Mouse (Mus musculus) neural tube, embryonic 10.5 days (tissue): ENCODE data around the gene Zfp292.

ENCODE experiments used
- DNase-seq: peaks from one replicate; pipeline ENCODE4 v3.0.0-alpha.2; 2017; ENCODE audit warnings: low spot score; ENCODE audit errors: extremely low spot score

Gene Zfp292

DNA sequence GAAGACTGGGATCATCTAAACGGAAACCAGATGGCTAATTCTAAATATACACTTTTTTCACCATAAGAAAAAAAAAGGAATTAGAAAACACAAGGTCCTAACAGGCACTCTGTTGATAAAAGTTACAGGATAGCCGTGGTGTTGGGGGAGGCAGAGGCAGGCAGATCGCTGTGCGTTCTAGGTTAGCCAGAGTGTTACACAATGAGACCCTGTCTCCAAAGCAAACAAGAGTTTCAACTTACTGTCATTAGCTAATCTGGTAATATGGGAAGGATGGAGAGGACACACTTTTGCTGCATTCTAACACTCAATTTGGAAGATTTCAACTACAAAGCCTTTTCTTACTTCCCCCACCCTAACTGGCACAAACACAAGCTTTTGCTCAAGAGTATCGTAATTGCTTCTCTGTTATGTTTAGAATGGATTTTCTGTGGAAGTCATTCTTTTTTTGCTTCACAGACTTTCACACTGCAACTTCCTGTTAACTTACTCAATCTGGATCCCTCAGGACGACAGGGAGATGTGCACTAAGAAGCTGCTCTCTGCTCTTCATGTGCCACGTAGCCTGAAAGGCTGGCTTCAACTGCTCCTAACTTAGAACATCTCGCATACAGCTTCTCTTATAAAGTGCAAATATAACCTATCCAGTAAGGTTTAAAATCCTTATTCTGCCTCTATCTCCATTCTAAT, 85.3 kb downstream of the Zfp292 start:
- no peak for DNase-seq

DNA sequence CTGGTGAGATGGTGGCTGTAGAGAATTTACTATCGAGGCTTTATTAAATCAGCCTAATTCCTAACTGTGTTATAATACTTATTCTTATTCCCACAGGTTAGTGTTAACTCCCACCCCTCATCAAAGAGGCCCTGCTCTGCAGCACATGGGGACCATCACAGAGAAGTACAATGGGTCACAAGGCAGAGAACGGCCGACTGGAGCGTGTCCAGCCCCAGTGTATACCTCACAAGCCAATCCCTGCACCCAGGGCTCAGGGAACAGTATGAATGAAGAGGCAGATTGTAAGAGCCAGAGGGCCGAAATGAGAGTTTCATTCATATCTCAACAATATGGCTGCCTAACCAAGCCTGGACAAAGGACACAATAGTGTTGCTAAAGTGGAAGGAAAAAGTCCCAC, 86.5 kb downstream of the Zfp292 start:
- DNase-seq: no peak

DNA sequence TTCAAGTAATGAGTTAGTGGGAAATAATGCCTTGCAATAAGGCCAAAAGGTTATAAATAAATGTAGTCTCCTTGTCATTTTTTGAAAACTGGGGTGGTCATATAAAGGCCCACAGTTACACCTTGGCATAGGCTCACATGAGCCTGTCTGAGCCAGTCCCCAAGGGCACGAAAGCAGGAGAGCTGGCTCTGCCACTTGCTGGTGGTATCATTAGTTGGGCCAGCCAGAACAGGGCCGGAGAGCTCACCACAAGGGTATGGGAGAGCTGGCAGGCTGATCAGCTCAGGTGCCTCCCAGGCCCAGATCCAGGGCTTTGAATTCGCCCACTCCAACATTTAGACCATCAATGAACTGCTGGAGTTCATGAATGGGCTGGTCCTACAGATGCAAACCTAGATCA, 96.3 kb downstream of the Zfp292 start:
- no peak for DNase-seq

DNA sequence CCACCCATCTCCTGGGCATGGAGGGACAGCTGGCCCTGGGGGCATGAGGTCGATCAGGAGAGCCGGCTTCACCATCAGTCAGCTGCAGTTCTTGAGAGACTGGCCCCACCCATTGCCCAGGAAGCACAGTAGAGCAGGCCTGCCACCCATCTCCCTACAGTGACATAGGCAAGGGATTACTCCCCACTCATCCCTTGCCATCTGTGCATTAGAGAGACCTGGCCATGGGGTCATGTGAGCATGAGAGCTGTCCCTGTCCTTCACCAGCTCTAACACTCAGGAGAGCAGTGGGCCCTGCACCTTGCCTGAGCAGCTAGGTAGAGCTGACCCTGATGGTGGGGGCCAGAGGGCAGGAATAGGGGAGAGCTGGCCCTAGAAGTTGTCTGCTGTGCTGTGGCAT, 97.1 kb downstream of the Zfp292 start:
- DNase-seq: no peak

DNA sequence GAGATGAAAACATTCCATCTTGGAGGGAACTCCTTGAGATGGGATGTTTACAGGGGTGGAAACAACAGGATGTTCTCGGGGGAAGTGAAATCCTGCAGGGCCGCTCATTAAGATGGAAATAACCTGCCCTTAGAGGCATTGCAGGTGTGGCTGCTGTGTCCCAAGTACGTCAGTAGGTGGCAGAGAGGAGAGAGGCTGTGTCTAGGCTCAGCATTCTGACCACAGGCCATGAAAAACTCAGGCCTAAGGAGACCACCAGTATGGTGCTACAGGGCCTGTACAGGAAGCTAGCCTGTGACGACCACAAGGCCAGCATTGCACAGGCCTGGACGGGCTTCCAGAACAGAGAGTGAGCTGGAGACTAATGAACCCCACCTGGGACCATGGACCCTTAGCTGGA, 97.9 kb downstream of the Zfp292 start:
- DNase-seq: no peak

DNA sequence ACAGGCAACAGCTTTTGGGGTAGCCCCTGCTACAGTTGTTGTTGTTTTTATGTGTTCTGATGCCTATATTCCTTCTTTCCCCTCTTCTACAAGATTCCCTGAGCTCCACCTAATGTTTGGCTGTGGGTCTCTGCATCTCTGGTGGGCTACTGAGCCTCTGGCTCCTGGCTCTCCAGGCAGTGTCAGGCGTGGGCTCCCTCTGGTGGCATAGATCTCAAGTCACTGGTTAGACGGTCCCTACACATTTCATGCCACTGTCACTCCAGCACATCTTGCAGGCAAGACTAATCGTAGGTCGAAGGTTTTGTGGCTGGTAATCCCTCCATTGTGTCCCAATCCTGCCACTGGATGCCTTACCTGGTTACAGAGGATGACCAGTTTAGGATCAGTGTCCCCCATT, 100.0 kb downstream of the Zfp292 start:
- DNase-seq: no peak

DNA sequence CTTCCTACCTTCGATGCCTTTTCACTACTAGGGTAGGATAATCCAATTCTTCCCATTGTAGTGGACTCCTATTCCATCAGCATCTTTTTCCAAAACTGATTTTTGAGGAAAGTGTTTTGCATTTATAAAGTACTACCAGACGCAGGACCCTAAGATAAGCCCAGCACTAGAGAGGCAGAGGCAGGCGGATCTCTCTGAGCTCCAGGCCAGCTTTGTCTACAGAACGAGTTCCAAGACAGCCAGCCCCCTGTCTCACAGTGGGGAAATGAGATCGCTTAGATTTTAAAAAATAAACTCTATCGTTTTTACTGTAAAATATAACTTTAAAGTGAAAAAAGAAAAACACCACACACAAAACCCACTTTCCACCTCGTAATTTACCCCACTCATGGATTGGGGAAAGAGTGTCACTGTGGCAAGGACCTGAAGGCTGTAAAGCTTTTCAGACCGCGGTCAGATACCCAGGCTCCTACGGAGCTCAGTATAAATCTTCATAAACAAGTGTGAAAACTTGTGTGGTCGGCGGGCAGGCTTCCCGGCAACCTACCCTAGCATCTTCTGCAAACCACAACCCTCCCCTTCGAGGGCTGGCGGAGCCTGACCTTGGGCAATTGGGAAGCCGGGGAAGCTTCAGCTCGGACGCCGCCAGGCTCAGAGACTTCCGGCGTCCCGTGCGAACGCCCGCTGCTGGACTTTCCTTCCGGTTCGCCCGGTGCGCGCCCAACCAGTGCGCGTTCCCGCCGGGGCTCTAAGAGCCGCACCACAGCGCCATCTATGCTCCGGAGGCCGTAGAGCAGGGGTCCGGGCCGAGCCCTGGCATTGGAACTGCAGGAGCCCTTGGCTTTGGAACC, 104.9 kb downstream of the Zfp292 start, which contains the start of gene Smim8:
Gene Smim8, minus strand, starts transcription at position 747 of the 851 bp plus-strand sequence.
- DNase-seq: peak; percentile 98

DNA sequence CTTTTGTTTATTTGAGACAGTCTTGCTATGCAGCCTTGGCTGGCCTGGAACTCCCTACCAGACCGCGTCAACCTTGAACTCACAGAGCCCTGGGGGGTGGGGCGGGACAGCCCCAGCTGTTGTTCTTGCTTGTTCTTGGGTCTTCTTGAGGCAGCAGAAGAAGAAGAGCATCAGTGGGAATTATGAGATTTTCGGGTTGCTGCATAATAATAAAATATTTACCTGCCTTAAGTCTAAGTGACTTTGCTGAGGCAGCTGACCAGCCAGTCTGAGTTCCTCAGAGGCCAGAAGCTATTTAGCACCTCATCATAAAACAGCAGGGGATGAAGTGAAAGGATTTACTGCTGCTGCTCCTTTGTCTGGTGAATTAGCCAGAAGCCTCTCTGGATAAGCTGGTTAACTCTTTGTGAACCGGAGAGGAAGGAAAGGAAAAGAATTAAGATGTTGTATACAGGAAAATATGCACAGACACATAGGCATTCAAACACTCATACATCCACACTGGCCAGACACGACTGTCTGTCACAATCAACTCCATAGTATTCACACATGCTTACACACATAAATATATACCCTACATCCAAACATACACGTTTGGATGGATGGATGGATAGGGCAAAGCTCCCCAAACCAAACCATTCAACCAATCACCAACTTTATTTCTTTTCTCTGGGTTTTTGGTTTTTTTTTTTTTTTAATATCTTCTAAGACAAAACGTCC, 110.9 kb downstream of the Zfp292 start:
- peak; percentile 32 for DNase-seq

DNA sequence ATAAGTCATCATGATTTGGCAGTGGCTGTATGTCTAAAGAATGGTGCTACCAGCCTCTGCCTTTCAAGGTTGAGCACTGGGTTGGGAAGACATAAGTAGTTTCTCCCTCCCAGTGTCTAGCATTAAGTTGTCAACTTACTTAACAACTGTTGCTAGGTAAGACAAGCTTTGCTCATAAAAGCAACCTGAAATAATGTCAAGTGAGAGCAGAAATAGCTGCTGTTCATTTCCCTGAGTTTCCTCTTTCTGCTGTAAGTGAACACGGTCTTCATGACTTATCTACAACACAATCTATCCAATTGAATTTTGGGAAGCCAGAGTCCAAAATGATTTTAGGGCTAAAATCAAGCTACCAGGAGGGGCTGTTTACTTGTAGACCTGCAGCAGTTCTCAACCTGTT, 126.6 kb downstream of the Zfp292 start, which contains the start of gene Gm136:
Gene Gm136, minus strand, starts transcription at position 101 of the 400 bp plus-strand sequence.
- DNase-seq: no peak
